Mouse (Mus musculus): ENCODE results near the gene Rps6kc1.

GRCm38 (mm10) chr1:190695589-190695988, 216.0 kb downstream of the Rps6kc1 start:
- peak; percentile 27 for TF ChIP-seq CTCF (IDR thresholded peaks at IDR 0.05; ENCODE audit: low read depth, low read length)
- TF ChIP-seq EP300 (IDR thresholded peaks at IDR 0.05; ENCODE audit: insufficient read depth, low read depth, low read length): no peak
